Mouse (Mus musculus): ENCODE measurements around the gene Prpf6.

Prpf6 gene

DNA sequence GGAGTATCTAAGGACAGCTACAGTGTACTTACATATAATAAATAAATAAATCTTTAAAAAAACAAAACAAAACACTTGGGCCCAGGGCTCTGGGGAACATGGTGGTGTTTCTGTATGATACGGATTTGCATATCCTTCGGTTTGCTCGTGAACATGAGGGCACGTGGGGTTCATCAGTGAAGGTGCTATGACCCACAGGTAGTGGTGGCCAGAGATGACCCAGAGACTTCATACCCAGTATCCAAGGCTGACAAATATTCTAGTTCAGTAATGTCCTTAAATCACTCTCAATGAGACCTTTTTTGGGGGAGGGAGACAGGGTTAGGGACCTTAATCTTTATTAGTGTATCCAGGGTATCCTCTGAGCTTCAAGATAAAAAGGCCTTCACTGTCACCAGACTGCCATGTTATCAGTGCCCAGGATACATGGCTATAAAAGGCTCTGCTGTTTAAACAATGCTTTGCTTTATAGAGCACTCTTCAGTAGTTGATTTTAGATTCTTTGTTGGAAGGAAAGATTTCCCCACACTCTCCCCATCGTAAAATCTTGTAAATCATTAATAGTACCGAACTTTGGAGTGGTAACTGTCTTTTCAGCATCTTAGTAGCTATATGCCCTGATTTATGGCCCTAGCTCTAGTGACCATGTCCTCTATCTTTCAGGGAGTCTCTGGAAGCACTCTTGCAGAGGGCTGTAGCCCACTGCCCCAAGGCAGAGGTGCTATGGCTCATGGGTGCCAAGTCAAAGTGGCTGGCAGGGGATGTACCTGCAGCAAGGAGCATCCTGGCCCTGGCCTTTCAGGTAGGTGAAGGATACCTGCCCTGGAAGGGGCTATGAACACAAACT is 55.2 kb downstream of the Prpf6 start:
- in situ Hi-C loops (cut with MboI, MseI): no loop called here

DNA sequence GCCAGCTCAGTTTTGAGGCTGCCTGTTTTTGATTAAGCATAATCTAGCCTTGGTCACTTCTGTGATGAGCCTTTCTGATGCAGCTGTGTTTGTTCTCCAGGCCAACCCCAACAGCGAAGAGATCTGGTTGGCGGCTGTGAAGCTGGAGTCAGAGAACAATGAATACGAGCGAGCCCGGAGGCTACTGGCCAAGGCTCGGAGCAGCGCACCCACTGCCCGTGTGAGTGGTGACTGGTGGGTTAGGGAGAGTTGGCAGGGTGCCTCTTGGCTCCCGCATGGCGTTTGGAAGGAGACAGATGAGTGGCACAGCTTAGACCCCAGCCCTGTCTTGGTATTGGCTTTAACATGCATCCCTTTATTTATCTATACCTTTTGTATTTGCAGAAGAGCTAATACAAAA is 57.3 kb downstream of the Prpf6 start:
- in situ Hi-C loops (cut with MboI, MseI): no loop called here

DNA sequence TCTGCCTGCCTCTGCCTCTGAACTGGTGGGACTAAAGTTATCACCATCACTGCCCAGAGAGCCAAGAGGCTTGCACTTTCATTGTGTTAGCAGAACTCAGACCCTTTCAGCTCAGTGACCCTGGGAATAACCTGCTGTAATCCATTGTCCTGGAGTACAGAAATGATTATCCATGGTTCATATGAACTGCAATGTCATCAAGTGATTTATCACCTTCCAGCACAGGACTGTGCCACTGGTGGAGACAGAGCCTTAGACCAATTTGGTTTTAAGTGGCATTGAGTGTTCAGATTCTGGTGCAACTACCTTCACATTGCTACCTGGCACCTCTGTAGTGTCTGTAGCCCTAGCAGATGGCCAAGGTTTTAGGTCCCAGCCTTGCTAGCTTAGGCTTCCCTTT is 61.4 kb downstream of the Prpf6 start:
- in situ Hi-C loops (cut with MboI, MseI): no loop called here

DNA sequence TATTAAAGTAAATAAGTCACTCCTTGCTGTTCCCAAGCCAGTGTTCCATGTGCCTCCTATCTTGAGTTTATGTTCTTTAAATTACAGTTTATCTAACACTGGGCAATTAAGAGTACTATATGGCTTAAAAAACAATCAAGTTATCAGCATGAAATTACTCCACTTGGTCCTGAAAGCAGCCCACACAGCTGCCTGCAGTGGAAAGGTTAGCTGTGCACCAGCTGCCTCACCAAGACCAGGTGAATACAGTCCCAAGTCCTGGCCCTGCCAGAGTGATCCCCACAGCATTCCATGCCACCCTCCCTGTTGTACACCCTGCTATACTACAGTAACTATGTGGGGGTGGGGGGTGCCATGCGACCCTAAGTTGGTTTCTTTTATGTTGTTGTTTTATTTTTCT is 61.9 kb downstream of the Prpf6 start:
- in situ Hi-C loops (cut with MboI, MseI): no loop called here

DNA sequence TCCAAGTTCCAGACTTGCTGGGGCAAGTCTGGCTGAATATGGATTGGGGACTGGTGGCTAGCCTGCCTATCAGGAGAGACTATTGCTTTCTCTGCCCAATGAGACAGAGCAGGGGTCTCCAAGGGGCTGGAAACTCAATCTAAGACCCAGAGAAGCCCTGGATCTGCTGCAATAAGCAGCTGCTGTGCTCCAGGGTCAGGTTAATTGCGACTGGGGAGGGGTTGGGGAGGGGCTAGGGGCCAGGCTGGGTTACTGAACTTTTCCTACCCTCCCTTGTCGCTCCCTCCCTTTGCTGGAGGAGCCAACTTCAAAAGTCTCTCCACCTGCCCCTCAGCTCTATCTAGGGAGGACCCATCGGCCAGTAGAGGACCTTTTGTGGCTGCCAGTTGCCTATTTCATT is 65.1 kb downstream of the Prpf6 start, which contains the start of gene Gm29797:
Gm29797 (plus strand) TSS at position 301 of the 400 bp plus-strand sequence.
- in situ Hi-C loops (cut with MboI, MseI): no loop called here

DNA sequence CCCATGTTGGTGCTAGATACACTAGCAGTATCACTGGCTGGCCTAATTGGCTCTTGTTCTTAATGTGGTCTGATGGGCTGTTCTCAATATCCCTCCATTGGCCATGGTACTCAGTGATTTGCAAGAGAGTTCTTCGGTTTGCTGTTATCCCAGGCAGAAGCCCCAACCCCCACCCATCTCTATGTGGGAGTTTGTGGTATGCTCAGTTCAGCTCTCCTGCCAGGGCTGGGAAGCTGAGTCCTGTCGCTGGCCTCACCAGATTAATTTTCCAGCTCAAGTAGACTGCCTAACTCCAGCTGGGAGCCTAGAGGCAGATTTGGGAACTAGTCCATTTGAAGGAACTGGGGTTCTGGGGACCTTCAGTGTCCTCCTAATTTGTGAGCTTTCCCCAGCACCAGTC is 65.8 kb downstream of the Prpf6 start:
- in situ Hi-C loops (cut with MboI, MseI): no loop called here

DNA sequence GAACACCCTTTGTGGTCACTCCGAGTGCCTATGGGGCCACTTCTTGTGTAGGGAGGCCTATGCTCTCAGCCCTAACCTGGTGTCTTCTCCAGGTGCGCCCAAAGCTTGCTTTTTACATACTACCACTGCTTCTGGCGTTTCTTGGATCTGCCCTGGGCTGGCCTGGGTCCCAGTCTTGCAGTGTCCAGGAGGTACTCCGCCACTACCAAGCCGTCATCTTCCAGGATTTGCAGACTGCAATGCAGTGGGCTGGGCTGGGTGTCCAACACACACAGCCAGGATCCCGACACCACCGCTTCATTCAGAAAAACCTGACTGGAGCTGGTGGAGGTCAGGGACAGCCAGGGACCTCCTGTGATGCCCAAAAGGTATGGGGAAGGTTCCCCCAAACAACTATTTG is 66.9 kb downstream of the Prpf6 start:
- in situ Hi-C loops (cut with MboI, MseI): no loop called here

DNA sequence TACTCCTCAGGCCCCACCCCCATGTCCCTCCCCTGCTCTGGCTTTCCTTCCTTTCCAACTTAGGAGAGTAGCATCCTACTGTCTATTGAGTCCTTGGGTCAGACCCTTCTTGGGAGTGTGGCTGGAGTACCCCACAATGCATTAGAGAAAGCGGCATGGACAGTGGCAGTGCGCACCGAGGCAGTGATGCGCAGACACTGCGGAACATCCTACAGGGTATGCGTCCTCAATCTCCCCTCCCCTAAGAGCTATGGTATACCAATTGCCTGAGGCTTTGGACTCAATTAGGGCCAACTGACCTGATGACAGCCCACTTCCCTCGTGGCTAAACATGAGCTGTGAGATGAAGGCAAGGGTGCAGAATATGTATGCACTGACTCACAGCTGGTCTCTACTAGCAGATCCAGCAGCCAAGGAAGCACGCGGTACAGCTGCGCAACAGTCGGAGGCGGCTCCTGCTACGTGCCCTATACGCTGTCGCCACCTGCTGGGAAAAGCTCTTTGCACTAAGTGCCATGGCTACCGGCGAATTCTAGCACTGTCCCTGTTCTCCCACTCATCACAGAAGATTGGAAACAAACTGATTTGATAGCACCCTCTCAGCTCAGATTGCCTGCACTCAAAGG is 67.4 kb downstream of the Prpf6 start:
- in situ Hi-C loops (cut with MboI, MseI): no loop called here

DNA sequence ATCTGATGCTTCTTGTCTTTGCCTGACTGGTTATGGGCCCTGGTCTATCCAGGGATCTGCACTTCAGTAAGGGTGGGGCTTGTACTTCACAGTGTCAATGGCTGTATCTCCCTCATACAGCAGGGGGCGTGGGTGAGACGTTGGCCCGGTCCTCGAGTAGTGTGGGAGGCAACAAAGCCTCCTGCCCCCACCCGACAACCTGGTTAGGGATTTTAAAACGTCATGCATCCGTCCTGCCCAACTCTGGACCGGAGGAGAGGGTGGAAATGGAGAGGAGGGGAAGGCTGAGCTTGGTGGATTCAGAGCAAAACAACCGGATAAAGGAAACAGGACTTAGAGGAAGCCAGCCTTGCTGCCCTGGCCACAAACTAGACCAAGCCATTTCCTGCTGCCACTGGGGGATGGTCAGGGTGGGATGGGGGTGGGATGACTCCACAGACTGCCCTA is 68.0 kb downstream of the Prpf6 start:
- in situ Hi-C loops (cut with MboI, MseI): no loop called here

DNA sequence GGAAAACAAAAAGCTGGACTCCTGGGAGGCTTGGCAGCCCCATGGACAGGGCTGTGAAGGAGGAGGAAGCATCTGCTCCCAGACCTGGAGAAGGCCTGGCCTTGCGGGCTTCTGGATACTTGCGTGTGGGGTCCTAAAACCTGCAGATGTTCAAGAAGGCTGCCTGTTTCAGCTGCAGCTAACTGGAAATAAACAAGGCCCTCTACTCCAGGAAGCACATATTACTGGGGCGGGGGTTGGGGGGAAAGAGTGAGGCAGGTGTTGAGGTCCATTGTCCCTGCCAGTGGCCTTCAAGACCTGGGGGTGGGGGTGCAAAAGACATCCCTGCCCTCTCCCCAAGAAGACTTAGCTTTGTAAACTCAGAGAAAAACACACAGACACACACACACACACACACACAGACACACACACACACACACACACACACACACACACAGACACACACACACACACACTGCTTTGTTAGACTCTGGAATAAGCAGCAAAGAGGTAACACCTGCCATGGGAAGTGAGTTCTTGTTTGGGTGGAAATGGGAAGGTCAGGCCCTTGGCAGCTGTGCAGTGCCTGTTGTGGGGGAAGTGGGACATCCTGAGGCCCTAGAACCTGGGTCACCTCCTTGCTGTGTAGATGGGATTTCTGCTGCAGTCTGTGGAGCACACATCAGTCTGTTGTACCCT is 71.1 kb downstream of the Prpf6 start:
- in situ Hi-C loops (cut with MboI, MseI): no loop called here

DNA sequence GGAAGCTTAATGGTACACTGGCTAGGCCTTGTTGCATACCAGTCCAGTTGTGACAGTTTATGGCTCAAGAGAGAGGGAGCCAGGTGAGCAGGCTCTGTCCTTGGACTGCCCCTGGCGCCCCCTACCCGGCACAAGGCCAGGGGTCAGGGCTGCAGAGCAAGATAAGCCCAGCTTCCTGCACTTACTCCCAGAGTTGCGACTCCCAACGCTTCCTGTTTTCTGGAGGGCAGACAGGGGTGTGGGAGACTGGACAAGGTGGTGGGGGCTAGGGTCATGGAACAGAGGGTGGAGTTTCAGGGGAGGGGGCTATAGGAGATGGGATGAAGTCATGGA is 71.6 kb downstream of the Prpf6 start:
- in situ Hi-C loops (cut with MboI, MseI): no loop called here

DNA sequence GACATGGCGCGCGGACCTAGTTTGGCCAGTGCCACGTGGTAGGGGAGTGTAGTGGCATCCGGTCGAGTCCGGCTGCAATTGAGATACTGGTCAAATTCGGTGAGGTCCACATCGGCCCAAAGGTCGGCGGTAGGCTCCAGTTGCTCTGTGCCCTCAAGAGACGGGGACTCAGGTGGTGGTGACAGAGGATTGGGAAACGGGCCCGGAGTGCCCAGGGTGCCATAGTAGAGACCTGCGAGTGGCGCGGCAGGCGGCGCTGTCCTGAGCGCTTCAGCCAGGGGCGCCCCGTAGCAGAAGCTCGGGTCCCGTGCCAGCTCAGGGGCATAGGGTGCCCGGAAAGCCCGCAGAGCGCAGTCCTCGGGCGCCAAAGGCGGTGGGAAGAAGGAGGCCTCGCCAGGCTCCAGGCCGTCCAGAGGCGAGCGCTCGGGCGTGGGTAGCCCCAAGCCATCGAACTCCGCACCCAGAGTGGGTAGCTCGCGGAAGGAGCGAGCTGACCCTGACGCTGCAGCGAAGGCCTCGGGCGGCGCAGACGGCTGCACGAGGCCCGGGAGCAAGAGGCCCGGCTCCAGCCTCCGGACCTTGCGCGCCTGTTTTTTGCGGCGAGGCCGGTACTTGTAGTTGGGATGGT is 78.7 kb downstream of the Prpf6 start:
- in situ Hi-C loops (cut with MboI, MseI): no loop called here

DNA sequence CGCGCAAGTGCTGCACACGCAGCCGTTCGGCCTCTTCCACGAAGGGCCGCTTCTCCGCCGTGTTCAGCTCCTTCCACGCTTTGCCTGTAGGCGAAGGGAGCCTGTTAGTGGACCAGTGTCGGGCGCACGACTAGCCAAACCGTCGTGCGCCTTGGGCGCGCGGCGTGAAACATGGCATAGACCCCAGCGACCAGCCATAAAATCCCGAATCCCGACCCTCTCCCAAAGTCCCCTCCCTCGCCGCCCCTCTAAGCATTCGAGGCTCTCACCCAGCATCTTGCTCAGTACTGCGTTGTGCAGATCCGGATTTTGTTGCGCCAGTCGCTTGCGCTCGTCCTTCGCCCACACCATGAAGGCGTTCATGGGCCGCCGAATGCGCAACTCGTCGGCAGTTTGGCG is 79.2 kb downstream of the Prpf6 start:
- in situ Hi-C loops (cut with MboI, MseI): no loop called here

DNA sequence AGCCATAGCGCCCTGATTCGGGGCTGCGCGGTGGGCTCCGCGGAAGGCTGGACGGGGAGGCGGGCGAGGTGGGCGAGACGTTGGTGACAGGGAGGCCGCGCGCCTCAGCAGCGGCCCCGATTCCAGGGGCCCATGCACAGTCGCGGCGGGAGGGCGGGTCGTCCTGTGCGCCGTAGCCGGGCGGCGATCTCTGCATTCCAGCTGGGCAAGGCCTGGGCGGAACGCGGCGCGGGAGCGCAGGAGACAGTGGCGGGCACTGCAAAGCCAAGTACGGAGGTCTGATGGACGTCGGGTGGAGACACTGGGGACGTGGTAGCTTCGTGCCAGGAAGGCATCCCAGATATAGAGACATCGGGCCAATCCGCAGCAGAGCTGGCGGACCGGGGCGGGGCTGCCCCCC is 79.7 kb downstream of the Prpf6 start, which contains the start of gene Sox18:
Sox18 (minus strand) TSS at position 315 of the 400 bp plus-strand sequence.
- in situ Hi-C loops (cut with MboI, MseI): no loop called here

DNA sequence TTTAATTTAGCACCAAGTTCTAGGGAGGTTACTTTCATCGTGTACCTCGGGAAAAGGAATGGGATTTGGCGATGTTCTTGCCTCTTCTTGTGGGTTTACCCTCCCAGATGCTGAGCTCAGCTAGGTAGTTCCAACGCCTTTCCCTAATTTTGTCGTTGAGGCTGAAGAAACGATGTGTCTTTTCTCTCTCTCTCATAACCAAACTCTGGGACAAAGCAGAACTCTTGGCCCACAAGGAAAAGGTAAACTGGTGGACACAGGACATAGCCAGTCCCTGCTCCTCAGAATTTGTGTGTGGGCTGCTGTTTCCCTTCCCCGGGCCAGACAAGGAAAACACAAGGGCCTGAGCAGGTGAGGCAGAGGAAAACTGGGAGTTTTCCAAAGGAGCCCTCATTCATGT is 80.3 kb downstream of the Prpf6 start:
- in situ Hi-C loops (cut with MboI, MseI): no loop called here

DNA sequence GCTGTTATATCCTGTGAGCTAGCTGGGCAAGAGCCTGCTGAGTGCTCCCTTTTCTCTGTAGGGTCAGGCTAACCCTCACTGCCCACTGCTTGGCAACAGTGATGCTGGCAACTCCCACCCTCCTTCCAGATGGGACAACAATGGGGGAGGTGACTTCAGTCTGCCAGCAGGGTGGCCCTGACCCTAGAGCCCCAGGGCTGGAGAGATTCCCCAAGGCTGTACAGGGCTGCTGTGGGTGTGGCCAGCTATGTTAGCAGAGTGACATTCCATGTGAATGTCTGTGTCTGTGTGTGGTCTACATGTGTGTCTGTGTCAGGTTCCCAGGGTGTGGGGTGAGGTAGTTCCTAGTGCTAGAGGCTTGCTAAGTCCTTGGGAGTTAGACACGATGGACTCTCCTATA is 81.8 kb downstream of the Prpf6 start:
- in situ Hi-C loops (cut with MboI, MseI): no loop called here

DNA sequence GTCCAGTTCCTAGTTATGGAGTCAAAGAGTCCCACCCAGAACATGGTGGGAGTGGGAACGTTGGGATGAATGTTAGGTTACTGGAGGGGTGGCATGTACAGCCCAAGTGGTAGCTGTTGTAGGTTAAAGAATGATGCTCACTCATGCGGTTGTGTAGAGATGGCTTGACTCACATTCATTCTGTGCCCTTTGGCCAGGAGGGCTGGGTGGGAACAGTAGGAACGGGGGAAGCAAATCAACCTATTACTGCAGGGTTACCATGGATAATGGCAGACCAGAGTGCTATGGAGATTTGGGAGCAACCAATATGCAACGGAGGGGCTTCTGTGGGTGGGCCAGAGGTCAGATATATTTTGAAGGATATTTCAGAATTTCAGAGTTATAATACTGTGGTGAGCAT is 83.3 kb downstream of the Prpf6 start:
- in situ Hi-C loops (cut with MboI, MseI): no loop called here

DNA sequence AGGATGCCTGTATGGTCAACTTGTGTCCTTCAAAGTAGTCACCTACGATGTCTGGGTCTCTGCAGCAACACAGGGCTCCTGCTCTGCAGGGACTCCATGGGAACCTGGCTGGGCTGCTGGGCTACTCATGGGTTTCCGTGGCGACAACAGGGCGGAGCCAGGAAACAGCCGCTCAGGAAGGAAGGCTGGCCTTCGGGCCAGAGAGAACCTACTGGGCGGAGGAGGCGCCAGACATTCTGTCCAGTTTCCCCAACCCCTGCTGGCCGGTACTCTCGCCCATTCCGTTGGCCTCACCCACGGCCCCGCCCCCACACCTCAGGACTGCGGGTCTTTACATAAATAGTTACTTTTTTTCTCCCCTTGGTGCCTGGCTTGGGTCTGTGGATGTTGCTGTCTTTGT is 83.8 kb downstream of the Prpf6 start:
- in situ Hi-C loops (cut with MboI, MseI): no loop called here

DNA sequence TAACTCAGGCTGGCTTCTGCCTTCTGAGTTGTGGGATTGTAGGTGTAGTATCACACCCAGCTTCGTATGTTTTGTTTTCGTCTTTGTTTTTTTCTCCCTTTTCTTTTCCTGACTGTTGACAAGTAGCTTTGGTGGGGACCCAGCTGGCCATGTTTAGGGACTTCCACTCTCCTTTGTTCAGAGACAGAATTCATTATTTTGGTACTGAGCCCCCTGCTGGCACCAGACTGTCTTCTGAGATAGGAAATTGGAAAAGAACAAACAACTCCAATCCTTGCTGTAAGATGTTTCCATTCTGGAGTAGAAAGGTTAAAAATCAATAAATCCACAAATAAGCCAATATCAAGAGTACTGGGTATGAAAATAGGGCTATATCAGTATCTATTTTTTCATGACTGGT is 84.8 kb downstream of the Prpf6 start:
- in situ Hi-C loops (cut with MboI, MseI): no loop called here

DNA sequence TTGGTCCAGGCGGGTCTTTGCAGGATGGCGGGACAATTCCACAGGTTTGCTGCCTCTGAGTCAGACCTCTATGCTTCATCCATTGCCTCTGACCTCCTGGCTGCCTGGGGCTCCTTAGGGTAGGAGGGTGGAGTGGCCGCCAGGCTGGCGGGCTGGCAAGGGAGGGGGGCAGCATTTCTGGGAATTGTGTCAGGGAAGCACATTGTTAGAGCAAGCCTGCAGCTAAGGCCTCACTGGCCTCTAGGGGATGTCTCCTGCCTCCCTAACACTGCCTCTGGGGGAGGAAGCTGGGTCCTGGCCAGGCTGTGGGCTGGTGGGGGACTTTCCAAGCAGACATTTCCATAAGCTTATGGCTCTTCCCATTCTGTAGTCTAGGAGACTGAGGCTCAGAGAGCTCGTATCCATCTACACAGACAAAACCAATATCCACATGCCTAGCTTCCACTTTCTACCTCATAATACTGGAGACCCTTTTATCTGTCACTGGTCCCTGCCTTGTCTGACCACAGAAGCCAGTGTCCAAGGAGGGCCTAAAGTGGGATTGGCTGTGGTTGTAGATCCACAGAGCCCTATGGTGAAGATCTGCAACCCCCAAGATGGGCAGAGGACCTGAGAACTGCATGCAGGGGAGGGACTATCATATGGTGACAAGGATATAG is 85.6 kb downstream of the Prpf6 start:
- in situ Hi-C loops (cut with MboI, MseI): no loop called here

DNA sequence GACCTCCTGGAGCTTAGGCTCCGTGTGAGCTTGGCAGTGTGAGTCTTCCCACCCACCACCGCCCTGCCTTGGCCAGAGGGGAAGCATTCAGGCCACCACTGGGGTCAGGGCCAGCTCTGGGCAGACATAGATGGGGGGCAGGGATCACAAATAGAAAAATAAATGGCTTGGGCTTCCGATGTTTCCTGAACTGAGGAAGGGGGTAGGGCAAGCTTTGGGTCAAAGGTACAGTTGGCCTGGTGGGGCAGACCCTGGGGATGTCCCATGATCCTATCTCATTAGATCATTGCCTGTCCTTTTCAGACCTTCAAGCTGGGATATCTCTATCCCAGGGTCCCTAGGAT is 86.1 kb downstream of the Prpf6 start:
- in situ Hi-C loops (cut with MboI, MseI): no loop called here

DNA sequence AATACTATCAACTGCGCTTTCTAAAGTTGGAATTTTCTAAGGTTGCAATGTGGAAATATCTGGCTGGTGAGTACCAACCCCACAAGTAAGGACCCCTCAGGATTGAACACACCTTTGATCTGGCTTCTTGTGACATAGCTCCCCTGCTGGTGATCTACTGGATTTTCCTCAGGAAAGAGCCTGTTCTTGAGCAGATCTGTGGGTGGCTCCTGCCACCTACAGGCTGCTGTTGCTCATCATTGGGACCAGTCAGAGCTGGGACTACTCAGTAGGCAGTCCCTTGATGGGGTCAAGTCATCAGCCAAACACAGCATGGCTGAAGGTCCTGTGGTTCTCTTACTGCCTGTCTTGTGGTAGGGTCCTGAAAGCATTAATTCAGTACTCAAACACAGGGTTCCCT is 87.1 kb downstream of the Prpf6 start:
- in situ Hi-C loops (cut with MboI, MseI): no loop called here

Data from T-helper 17 cell (primary cell).